8 mouse cellular contexts compared by ENCODE assay signal in genomic region chr14:40947431-40948394, GRCm38 (mm10). TPM values are rescaled to one million over a fixed set of nuclear protein-coding genes. Genes with fewer than 3 reads are reported as not detected.
DNase-seq lines count a peak whose midpoint lies in the region; ATAC-seq and TF ChIP-seq lines count a peak whose summit lies in the region.

No protein-coding gene starts in this region.

- TF ChIP-seq POLR2A in heart, adult 2 months (IDR thresholded peaks at IDR 0.05; ENCODE audit: insufficient read depth, low read depth, low read length) = no peak
- TF ChIP-seq POLR2A in bone marrow macrophage, adult 2 months (IDR thresholded peaks at IDR 0.05; ENCODE audit: borderline replicate concordance, low read depth, low read length) = no peak

- peak in 1 of 2 experiments; percentile 61 for DNase-seq in heart, adult 2 months
- DNase-seq in heart, adult 8-10 months (ENCODE audit: low spot score) = no peak
- DNase-seq in lung, postnatal 4 days = peak; percentile 68
- DNase-seq in urinary bladder, postnatal 25 days (ENCODE audit: low spot score) = peak; percentile 53
- no peak for DNase-seq in cerebellum, postnatal 25 days
- DNase-seq in ovary, adult 18-20 months (ENCODE audit: low spot score) = no peak

- H3K9ac ChIP-seq in heart, adult 2 months (ENCODE audit: low read depth, low read length) = no peak overlapping the region
- peak overlapping the region; percentile 31; the same call in 1 of the 2 replicates for H3K9ac ChIP-seq in intestine, embryonic 16.5 days (ENCODE audit: low read depth, low read length)

- no peaks in the 10 kb centered on the region for H3K9me3 ChIP-seq in intestine, embryonic 16.5 days (ENCODE audit: control insufficient read depth, low read length)

- H3K27ac ChIP-seq in heart, adult 2 months = peak overlapping the region; percentile 42
- H3K27ac ChIP-seq in bone marrow macrophage, adult 2 months (ENCODE audit: insufficient read depth, low read depth, low read length) = peak overlapping the region; percentile 87
- peak overlapping the region; percentile 78 for H3K27ac ChIP-seq in intestine, embryonic 16.5 days (ENCODE audit: low read length)

- H3K36me3 ChIP-seq in heart, adult 2 months (ENCODE audit: control insufficient read depth, insufficient read depth, low read length) = peaks cover 3% of the 10 kb centered on the region
- no peaks in the 10 kb centered on the region for H3K36me3 ChIP-seq in intestine, embryonic 16.5 days (ENCODE audit: control insufficient read depth, insufficient read depth, low read length)

- no peak overlapping the region for H3K4me3 ChIP-seq in heart, adult 2 months
- H3K4me3 ChIP-seq in bone marrow macrophage, adult 2 months (ENCODE audit: insufficient read depth, low read length) = peak overlapping the region; percentile 38
- peak overlapping the region; percentile 26 for H3K4me3 ChIP-seq in intestine, embryonic 16.5 days (ENCODE audit: low read length)

- peak overlapping the region; percentile 45 for H3K4me2 ChIP-seq in intestine, embryonic 16.5 days (ENCODE audit: low read depth, low read length)

- H3K79me2 ChIP-seq in heart, adult 2 months (replicated peaks; ENCODE audit: control insufficient read depth, insufficient read depth, low read length) = no peaks in the 10 kb centered on the region

- no peak for TF ChIP-seq CTCF in heart, adult 2 months (IDR thresholded peaks at IDR 0.05)
- no peak for TF ChIP-seq CTCF in bone marrow macrophage, adult 2 months (IDR thresholded peaks at IDR 0.05; ENCODE audit: low read depth, low read length)

- intact Hi-C loops in heart, adult 2 months (cut with DNase I) = no loop called here

- H3K4me1 ChIP-seq in heart, adult 2 months (ENCODE audit: control insufficient read depth, insufficient read depth, low read length) = peaks cover 22% of the 10 kb centered on the region
- peaks cover 51% of the 10 kb centered on the region for H3K4me1 ChIP-seq in bone marrow macrophage, adult 2 months (ENCODE audit: control insufficient read depth, insufficient read depth, low read length)
- H3K4me1 ChIP-seq in intestine, embryonic 16.5 days (ENCODE audit: control insufficient read depth, insufficient read depth, low read length) = peaks cover 40% of the 10 kb centered on the region

- TF ChIP-seq EP300 in heart, adult 2 months (IDR thresholded peaks at IDR 0.05; ENCODE audit: insufficient read depth, low read depth, low read length) = no peak

- WGBS in heart, adult 2 months = 46% methylated on average over 14 of the region's 14 CpGs
- 48% methylated on average over 14 of the region's 14 CpGs for WGBS in intestine, embryonic 16.5 days

- ATAC-seq in intestine, embryonic 16.5 days = peak; percentile 95

- H3K27me3 ChIP-seq in heart, adult 2 months (ENCODE audit: control insufficient read depth, insufficient read depth, low read length) = no peaks in the 10 kb centered on the region
- H3K27me3 ChIP-seq in intestine, embryonic 16.5 days (replicated peaks; ENCODE audit: control insufficient read depth, insufficient read depth, low read length) = no peaks in the 10 kb centered on the region

RNA-seq across cellular contexts. Expression of gene Tspan14, which starts 18.9 kb away (rescaled TPM):
- 10 to 100 TPM; 11.8 to 18.6 TPM for total RNA-seq in heart, adult 2 months (2021)
- 25.7 and 26.4 TPM in 2 replicates for polyA plus RNA-seq in heart, adult 2 months (2012; rRNA removed)
- total RNA-seq in heart, adult 8-10 months (2022) = 10 to 100 TPM in 2 of 4 experiments, 1 to 10 TPM in 2; 9.8 to 18.6 (median 10.8) TPM
- 71.8 and 88.3 TPM in 2 replicates for polyA plus RNA-seq in bone marrow macrophage, adult 2 months (2012; ENCODE audit: insufficient read depth, insufficient read length, missing spikeins)
- 65.0 and 65.6 TPM in 2 replicates for polyA plus RNA-seq in intestine, embryonic 16.5 days (2015; fragmentation: Nextera tagmentation; extraction: Ambion mirVana)

RNA-seq across cellular contexts. Expression of gene Sh2d4b, which starts 54.6 kb away (rescaled TPM):
- 1 to 10 TPM in 1 of 2 experiments, under 1 TPM in 1; 0.84 to 1.1 TPM for total RNA-seq in heart, adult 2 months (2021)
- polyA plus RNA-seq in heart, adult 2 months (2012; rRNA removed) = 0.14 and 0.18 TPM in 2 replicates
- total RNA-seq in heart, adult 8-10 months (2022) = under 1 TPM; 0.53 to 0.80 (median 0.66) TPM
- polyA plus RNA-seq in bone marrow macrophage, adult 2 months (2012; ENCODE audit: insufficient read depth, insufficient read length, missing spikeins) = 0.40 TPM in 1 of 2 replicates, not detected in the other
- 0.11 and 0.13 TPM in 2 replicates for polyA plus RNA-seq in intestine, embryonic 16.5 days (2015; fragmentation: Nextera tagmentation; extraction: Ambion mirVana)

Comparison
In these comparisons a context has a peak if more than half of its experiments do, and no peak if none do; other contexts are left out.
1. DNase-seq: peak in lung, postnatal 4 days (2 of 2) and urinary bladder, postnatal 25 days (single experiment); none in heart, adult 8-10 months (single experiment), cerebellum, postnatal 25 days (0 of 2) and ovary, adult 18-20 months (single experiment).
2. Peak in every context shown above with its lines, with median percentiles within 50 percentile points of each other: H3K27ac ChIP-seq.